Mouse (Mus musculus): ENCODE data around the gene Usp37.

DNA sequence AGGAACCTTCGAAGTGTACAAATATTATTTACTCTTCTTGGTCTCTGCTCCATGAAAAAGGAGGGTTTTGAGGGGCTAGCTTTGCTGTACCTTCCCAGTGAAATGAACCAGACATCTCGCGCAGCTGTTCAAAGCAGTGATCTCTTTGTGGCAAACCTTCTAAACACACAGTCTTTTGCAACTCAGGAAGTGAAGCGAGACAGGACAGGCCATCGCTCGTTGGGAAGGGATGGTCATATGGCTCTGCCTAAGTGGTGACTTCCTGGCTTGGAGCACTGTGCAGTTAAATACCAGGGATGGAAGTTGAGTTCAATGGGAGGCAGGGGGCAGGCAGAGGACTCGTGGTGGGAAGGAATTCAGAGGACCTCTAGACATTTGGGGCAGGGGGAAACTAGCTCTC, 118.2 kb downstream of the Usp37 start:
- TF ChIP-seq CTCF (IDR thresholded peaks at IDR 0.05; ENCODE audit: borderline replicate concordance, insufficient read depth, low read depth, low read length) (no peak), POLR2A (IDR thresholded peaks at IDR 0.05; ENCODE audit: borderline replicate concordance, insufficient read depth, low read length) (no peak)

All from cerebellum, adult 2 months (tissue).